Mouse (Mus musculus): ENCODE measurements at regions not wholly inside any gene's neighbourhood (a gene's known extent, or its start where the extent isn't known, plus 50 kb on each side); places are given as distances from the start of the nearest gene placed in this dataset.

DNA sequence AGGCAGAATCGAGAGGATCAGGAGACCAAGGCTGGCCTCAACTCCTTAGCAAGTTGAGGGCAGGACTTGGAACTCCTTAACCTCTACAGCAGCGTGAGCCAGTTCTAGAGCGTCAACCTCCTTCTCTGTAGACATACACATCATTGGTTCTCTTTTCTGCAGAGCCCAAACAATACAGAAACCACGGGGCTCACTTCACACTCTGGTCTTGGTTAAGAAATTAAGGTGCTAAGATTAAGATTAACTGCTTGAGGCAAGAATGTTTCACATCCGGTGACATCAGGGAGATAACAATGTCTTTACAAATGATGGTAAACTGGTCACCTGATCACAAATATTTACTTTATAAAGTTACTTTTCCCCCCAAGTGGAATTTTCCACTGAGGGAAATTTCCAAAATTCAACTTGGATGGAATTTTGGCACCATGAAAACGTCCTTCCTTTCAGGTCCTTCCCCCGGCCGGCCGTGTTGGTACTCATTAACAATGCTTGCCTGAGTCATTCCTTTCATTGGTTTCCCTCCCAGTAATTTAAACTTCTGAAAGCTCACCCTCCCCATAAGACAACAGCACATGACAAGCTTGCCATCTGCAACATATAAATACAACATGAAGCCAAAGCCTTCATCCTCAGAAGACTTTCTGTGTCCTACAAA lies 77.3 kb upstream of the Kdm7a start:
- no peak for DNase-seq (ENCODE audit: low read depth, low spot score)

DNA sequence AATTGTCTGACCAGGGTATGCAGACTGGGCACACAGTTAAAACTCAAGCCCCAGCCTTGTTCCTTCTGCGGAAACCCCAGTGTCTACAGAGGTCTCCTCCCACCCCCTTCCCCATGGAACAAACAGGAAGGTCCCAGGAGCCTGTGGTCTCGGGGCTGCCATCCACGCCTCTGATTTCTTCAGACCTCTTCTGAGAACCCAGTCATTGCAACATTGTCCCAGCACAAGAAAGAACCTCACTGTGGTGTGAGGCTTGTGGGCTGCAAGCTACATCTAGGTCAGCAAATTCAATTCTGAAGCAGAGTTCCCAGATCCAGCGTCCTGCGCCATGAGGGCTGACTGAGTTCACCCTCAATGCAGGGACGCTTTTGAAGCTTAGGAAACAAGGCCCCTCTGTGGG lies 71.7 kb upstream of the Kdm7a start:
- no peak for DNase-seq (ENCODE audit: low read depth, low spot score)

DNA sequence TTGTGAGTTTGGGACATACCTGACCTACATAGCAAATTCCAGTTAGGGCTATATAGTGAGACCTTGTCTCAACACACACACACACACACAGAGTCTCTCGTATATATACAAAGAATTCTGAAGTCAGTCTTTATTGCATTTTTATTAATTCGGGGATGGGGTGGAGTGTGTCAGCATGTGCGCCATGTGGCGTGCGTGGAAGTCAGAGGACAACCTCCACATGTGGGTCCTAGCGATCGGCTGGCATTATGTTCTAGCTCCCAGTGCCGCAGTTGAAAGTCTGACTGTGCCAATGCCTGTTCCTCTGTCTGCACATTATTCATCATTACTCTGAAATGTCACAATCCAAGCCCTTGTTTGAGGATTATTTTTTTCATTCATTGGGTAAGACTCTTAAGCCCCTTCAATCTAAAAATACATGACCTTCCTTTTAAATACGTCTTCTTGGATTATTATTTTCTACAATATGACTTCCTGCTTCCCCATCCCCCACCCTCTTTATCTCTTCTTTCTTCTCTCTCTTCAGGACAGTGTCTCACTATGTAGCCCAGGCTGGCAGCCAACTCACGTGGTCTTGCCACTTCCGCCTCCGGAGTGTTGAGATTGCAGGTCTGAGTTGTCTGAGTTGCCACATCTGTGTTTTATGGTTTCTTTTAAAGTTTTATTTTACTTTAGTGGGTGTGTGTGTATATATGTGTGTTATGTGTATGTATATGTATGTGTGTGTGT lies 68.3 kb upstream of the Kdm7a start:
- no peak for DNase-seq (ENCODE audit: low read depth, low spot score)

DNA sequence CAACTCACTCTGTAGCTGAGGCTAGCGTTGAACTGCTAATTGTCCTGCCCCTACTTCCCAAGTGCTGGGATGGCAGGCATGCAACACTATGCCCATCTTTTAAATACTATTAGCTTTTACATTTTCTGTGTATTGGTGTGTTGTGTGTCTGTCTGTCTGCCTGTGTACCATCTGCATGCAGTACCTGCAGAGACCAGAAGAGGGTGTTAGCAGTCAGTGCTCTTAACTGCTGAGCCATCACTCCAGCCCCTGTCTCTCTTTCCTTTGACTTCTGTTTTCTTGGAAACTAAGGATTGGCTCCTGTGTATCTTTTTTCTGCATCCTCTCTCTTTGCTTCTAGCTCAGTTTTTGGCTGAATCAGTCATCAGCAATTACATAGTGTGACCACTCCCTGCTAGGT lies 66.8 kb upstream of the Kdm7a start:
- no peak for DNase-seq (ENCODE audit: low read depth, low spot score)

DNA sequence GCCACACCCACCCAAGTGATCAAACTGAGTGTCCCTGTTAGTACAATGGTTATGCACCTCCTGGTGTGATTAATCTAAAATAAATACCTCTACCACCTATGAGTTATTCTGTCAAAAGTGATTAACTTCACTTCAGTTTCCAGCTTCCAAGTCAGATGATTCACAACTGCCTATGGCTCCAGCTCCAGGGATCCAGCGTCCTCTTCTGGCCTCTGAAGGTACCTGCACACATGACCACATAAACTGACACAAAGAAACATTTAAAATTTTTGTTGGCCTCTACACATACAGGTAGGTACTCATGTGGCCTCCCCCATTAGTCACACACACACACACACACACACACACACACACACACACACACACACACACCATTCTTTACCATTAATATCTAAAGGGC lies 63.9 kb upstream of the Kdm7a start:
- no peak for DNase-seq (ENCODE audit: low read depth, low spot score)

DNA sequence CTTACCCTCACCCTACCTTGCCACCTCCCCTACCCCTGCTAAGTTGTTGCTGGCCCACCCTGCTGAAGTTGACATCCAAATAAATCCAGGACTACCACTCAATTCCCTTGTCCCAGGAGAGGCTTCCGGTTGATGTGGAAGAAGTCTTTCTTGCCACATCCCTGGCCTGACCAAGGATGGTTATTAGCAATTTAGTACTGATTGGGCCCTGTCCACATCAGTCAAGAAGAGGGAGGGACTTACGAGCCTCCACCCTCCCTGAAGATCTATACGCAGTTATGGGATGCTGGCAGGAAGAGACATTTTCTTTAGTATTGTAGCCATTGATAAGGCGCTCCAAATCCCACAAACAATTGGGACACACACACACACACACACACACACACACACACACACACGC lies 63.1 kb upstream of the Kdm7a start:
- no peak for DNase-seq (ENCODE audit: low read depth, low spot score)

DNA sequence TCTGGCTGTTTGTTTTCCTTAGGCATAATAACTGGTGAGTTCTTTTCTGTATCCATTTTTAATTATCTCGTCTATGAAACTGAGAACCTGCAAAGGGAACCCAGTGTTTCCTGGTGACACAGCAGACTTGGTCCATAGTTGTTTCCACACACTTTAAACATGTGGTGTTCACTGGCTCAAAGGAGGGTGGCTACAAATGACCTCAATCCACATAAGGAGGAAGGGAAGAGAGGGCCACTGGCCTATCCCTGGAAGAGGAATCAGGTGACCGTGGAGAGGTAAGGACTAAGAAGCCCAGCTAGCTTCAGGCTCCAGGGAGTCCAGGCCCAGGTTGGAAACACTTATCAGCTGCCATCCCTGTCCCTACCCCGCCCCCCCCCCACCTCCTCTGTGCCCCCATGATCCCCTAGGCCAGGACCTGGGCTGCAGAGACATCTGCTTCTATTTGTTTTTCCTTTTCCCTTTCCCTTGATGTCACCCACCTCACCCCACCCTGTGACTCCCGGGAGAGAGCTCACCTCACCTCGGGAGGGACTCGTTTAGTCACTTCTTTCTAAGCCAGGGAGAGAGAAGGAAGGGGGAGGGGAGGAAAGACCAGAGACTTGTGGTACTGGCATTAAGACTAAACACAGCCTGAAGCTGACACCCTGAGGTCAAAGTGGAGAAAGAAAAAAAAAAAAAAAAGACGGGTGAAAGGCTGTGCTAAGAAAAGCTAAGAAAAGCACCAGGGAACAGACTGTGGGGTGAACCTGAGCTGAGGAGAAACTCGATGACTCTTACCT lies 62.2 kb upstream of the Kdm7a start:
- no peak for DNase-seq (ENCODE audit: low read depth, low spot score)

DNA sequence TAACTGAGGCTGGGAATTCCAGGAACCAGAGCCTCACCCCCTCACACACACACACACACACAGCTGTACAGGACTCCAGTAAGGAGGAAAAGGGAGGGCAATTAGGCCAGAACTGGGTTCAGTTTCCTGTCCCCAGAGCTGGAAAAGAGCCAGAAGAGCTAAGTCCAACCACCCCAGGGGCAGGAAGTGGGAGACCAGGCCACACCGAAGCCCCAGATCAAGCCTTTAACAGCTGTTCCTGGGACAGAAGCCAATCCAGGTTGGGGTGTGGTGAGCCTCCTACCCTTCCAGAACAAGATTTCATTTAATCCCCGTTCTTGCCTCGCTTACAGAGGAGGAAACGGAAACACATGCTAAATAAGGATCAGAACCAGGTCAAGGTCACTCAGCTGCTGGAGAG lies 58.1 kb upstream of the Kdm7a start:
- no peak for DNase-seq (ENCODE audit: low read depth, low spot score)

DNA sequence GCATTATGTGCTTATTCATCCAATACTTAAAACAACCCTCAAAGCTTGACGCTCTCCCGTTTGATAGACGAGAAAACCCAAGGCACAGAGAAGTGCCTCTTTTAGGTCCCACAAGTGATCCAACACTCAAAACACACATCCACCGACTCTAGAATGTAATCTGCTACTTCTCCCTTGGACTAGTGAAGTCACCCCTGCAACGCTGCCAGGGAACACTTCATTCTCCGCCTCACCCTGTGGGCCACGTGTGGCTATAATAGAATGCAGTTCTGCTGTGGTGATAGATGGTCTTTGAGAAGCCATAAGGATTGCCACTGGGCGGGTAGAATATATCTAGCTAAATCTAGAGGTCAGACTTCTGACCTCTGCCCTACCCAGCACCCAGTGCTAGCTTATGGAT lies 57.0 kb upstream of the Kdm7a start:
- no peak for DNase-seq (ENCODE audit: low read depth, low spot score)

DNA sequence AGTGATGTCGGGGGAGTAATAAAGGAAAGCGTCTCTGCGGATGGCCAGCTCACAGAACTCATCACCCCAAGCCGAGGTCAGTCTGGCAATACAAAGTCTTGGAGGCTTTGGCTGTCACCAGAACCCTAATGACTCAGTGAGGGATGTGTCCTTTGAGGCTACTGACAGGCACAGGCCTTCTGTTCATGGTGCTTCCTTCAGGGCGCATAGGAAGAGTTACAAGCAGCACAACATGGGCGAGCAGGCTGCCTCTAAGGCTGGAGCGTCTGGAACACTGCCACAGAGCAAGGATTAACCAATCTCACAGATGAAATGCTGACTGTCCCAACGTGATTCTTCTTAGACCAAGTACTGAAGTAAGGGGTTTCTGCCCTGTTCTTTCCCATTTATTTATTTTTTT lies 55.4 kb upstream of the Kdm7a start:
- DNase-seq (ENCODE audit: low read depth, low spot score): no peak

DNA sequence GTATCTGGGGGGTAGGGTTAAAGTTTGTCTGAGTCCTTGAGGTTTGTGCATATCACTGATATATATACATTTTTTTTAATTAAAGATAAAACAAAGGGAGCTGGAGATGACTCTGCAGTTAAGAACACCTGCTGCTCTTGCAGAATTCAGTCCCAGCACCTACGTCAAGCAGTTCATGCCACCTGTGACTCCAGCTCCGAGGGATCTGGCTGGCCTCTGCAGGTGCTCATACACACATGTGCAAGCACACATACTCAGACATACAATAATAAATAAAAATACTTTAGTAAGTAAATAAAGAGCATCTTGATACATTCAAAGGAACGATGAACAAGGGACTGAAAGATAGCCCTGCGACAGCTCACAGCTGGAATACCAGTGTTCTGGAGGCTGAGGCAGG lies 53.9 kb upstream of the Kdm7a start:
- no peak for DNase-seq (ENCODE audit: low read depth, low spot score)

DNA sequence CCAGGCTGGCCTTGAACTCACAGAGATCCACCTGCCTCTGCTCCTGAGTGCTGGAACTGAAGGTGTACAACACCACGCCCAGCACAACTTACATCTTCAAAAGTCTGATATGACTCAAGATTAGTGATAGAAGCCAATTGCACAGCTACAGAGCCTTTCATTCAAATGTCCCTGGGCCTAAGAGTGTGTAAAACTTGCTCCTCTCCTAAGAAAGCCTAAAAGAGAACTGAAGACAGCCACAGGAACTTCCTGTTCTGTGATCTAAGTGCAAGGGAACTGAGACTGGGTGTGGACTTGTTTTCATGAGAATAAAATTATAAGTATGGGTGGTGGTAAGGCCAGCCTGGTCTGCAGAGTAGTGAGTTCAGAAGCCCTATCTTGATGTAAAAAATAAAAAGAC lies 52.5 kb upstream of the Kdm7a start:
- no peak for DNase-seq (ENCODE audit: low read depth, low spot score)

DNA sequence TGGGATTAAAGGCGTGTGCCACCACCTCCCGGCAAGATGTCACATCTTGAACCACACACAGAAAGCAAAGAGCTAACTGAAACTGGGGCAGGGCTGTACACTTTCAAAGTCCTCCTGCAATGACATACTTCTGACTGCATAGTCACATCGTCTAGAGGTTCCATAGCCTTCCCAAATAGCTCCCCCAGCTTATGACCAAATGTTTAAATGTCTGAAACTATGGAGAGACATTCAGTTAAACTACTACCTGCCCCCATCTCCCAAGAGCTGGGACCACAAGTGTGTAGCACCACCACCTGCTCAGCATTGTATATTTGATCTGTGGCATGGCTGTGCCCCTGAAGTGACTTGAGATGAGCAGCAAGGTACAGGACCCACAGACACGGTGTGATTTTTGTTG lies 52.1 kb upstream of the Kdm7a start:
- no peak for DNase-seq (ENCODE audit: low read depth, low spot score)

DNA sequence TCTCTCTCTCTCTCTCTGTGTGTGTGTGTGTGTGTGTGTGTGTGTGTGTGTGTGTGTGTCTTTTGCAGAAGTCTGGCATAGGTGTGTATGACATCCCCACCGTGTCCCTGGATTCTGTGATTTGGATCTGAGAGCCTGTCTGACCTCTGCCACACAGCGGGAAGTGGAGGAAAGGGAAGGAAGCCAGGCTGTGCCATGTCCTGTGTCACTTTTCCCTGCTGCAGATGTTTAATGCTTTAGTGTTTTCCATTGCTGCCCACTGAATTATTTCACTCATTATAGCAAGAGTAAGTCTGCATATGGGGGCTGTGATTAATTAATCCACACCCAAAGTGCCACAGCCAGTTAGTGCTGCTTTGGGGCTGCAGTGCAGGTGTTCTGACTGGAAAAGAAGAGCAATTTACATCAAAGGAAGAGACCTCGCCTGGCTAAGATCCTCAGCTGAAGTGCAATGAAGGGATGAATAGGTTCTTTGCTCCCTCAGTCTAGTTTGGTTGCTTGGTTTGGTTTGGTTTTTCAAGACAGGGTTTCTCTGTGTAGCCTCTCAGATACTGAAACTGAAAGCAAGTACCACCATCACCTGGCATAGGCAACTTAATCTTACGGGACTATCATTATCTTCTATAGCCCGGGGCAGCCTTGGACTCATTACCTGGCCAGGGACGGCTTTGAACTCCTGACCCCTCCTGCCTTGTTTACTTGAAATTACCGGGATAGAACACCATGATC lies 51.2 kb upstream of the Kdm7a start:
- no peak for DNase-seq (ENCODE audit: low read depth, low spot score)

DNA sequence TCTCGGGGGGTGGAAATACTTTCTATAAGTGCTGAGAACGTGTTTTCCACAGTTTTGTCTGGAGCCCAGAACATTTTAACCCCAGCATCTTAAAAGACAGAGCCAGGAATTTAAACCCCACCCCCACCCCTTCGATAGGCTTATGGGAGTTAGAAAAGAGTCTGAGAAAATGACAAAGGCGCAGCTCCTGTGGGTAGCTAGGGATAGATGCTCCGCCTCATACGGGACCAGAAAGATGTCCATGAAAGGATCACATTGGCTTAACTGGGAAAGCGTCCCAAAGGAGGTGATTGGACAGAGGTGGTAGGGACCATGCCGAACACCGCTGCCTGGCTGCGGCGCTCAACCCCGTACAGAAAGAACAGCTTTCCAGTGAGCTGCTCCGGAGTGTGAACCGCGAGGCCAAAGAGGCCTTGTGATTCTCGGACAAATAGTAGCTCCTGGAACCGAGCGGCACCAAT lies 50.6 kb upstream of the Kdm7a start:
- DNase-seq (ENCODE audit: low read depth, low spot score): peak; percentile 48

DNA sequence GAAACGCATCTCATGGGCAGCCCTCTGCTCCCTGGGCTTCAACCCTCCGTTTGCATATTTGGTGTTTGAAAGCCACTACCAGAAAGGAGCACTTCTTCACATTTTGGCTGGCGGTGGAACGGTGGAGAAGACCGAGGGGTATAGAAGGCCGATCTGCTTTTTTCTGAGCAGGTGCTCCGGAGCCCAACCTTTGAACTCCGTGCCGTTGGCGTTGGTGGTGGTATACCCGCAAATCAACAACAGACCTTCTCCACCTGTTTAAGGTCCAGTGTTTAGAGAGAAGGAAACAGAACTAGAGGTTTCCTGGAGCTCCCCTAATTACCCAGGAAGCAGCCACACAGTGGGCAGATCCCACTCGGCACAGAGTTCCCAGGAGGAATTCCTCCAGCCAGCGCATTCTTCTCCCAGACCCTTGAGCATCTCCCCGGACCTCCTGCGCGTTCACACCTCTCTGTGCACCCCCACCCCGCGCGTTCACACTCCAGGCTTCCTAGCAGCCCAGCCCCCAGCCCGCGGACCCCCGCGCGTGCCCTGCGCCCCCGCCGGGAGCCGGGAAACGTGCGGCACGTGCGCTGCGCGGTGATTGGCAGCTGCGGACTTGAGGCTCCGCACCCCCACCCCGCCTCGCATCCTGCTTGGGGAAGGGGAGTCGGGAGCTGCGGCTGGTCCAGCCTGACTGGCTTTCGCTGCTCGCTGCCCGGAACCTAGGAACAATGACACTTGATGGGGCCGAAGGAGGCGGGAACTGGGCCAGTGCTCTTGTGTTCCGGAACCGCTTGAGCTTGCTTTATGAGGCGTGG lies 49.9 kb upstream of the Kdm7a start:
- DNase-seq (ENCODE audit: low read depth, low spot score): peak; percentile 76

Data from forelimb bud, embryonic 11.5 days (tissue).